Mouse (Mus musculus) bone marrow macrophage, adult 2 months (primary cell): Measurements from ENCODE around the gene Wdr70.

Source experiments
- CTCF ChIP-seq: IDR thresholded peaks from 2 replicates; pipeline ENCODE4 v1.5.1; 2012; ENCODE audit warnings: low read depth, mild to moderate bottlenecking, low read length, moderate library complexity
- POLR2A ChIP-seq: IDR thresholded peaks from 2 replicates; pipeline ENCODE4 v1.6.1; 2012; ENCODE audit warnings: mild to moderate bottlenecking, low read depth, low read length, borderline replicate concordance

- TF ChIP-seq POLR2A (no peak), CTCF (no peak)
Measured at GRCm38 (mm10) chr15:8030643-8031042, 68.4 kb downstream of the Wdr70 start.
